Mouse (Mus musculus) retina, postnatal 1 day (tissue): ENCODE data around the gene Etl4.

ENCODE experiments used
- DNase-seq: peaks from one replicate; pipeline ENCODE4 v3.0.0-alpha.2; 2012

The Etl4 gene

DNA sequence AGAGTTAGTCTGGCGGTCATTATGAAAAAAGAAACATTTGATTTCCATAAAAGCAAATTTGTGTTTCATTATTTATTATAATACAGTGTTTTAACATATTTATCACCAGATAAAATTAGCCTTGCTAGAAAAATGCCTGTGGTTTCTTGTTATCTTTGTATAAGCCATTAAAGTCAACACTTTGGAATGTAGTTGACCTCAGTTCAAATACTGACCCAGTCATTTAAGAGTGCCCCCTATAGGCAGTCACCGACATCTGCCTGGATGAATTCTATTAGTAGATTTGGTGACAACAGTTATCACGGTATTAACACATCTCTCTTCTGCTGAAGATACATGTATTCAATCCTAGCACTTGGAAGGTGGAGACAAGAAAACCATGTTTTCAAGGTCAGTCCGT is 536.6 kb downstream of the Etl4 start:
- DNase-seq: no peak

DNA sequence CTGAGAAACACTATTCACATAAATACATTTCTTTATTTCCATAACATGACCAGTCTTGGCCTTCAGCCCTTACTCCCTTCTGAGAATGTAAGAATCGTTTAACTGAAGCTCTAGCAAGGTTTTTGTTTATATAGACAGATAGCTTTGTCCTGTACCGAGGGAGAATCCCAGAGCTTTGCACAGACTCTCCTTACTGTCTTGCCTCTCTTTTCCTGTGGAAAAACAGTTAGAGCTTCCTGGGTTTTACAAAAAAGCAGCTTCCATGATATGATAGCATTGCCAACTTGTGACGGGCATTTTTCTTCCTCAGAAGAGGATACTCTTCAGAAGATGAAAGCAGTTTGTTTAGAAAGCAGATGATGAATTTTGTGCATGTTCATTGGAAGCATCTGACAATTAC is 541.4 kb downstream of the Etl4 start:
- DNase-seq: no peak

DNA sequence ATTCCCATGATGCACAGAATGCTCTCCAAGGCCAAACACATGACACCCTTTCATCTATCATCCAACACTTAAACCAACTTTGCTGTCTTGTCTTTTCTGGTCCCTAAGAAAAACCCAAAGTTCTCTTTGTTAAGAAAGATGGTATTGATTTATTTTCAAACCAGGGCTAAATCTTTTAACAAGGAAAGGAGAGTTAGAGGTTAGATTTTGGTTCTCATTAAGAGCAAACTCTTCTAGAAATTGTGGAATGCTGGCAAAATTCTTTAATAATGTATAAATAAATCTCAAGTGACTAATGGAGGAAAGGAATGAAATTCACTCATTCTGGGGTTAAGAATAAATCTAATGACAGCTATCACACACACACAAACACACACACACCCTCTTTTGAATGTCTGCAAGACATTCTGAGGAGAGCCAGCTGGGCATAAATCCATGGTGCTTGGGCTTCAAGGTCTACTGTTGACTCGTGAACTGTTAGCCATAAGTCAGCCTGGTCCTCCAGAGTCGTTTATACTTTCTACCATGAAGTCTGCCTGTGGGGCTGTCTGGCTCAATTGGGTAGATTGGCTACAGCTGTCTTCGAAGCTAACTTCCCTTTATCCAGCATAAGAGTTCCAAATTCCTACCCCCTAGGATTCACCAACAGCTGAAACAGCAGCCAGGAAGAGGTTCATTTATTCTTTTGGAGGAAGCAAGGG is 544.1 kb downstream of the Etl4 start:
- DNase-seq: no peak

DNA sequence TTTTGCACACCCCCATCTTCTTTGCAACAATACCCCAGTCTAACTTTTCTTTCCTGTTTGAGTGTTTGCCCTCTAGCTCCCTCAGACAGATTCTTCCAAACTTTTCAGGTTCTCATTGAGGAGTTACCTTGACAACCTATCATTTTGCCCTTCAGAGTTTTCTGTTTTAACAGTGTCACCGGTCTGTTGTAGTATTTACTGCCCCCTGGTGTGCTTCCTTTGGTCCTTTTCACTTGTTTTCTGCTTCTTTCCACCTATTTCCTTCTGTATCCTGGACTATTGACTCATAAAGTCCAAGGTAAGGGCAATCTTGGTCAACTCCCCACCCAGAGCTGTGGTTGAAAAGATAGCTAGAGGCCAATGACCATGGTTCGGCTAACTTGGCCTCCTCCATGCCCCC is 569.6 kb downstream of the Etl4 start:
- no peak for DNase-seq

DNA sequence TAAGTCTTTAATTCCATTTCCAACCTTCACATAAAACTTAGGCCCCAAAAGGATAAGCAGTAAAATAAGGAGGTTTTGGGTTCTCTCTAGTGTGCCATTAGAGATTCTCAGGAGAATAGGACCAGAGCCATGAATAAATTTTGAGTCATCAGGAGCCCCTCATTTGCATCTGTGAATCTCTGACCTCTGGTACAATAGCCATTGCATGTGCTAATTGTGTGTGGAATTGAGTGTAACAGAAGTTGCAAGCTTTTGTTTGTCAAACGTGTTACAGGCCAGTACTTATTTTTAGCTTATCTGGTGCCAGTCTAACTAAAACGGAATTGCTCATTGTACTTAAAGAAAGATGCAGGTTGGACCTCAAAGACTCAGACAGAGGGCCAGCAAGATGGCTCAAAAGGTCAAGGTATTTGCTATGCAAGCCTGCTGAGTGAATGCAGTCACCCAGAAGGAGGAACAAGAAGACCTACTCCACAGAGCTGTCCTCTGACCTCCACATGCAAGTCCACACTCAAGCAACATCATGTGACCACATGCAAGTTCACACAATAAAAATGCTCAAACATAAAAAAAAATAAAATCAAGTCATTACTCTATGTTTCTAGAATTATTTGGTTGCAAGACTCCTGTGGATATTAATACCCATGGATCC is 576.7 kb downstream of the Etl4 start:
- no peak for DNase-seq

DNA sequence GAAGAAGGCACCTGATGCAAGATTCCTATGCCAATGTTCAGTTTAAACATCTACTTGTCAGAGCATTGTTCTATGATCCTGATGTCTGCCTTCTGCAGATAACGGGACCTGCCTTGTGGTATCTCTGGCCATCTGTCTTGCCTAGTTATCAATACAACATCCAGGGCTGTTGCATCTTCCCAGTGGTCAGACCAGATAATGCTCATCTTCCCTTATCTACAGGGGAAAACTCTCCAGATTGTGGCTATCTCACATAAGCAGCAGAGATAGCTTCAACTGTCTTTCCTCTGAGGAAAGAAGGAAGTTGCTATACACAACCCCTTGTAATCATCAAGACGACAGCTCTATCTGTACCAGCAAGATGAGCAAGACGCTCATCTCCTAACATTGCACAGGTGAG is 579.5 kb downstream of the Etl4 start:
- no peak for DNase-seq

DNA sequence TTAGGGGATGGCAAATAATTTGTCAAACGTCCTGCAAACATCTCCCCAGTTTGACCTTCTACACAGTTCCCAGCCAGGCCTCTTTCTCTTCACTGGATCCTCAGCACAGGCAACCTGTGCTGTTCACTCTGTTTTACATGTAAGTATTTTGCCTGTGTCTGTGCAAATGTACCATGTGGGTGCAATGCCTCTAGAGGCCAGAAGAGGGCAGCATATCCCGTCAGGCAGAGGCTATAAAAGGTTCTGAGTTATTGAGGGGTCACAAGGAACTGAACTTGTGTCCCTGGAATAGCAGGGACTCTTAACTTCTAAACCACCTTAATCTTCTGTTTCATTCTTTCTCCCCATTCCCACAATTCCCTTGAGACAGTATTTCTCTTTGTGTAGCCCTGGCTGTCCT is 582.5 kb downstream of the Etl4 start:
- DNase-seq: no peak

DNA sequence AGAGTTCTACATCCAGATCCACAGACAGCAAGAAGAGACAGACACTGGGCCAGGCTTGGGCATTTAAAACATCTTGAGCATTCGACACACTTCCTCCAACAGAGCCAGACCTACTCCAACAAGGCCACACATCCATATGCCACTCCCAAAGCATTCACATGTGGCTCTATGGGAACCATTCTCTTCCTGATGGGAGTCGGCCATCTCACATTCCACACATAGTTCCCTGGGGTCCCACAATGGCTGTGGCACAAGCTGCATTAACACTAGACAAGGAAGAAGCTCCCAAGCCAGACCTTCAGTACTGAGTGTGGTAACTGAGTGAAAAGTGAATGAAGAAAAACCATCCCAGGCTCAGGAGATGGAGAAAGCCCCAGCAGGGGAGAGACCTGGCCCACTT is 584.2 kb downstream of the Etl4 start:
- DNase-seq: no peak

DNA sequence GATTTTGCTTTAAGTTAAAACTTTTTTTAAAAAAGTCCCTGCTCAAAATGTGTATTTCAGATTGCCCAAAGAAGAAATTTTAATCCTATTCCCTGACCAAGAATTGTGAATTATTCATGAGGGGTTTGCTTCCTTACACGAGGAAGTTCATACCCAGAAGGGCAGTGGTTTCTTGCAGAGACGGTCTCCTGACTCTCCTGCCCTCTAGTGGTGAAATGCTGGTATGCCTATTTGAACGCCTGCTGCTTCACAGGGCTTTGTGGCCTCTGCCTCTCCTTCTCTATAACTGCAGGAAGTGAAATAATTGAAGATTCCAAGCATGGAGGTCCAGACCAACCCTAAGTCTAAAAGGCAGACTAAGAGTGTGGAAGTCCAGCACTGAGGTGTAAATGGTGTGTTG is 585.1 kb downstream of the Etl4 start:
- peak; percentile 82 for DNase-seq

DNA sequence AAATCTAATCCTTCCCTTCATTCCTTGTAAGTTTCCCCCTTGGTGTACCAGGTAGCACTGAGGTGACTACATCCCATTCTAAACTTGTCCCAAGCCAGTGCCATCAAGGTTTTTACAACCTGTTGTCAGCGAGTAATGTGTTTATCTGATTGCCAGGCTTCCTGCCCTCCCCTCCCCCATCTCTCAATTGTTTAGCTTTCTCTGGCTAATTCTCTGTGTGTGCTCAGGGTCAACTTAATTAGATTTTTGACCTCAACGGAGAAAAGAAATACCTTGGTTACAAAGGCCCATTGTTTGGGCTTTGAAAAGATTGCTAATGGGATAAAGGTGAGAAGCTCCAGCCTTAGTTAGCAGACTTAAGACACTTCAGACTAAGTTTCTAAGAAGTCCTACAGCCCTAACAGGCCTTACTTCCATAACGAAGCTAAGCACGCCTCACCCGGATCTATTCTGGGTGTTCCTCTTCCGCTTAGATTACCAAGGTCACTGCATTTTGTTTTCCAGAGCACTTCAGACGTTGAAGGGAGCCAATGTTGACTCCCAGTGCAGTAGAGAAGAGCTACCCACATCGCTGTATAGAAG is 586.7 kb downstream of the Etl4 start:
- peak; percentile 29 for DNase-seq

DNA sequence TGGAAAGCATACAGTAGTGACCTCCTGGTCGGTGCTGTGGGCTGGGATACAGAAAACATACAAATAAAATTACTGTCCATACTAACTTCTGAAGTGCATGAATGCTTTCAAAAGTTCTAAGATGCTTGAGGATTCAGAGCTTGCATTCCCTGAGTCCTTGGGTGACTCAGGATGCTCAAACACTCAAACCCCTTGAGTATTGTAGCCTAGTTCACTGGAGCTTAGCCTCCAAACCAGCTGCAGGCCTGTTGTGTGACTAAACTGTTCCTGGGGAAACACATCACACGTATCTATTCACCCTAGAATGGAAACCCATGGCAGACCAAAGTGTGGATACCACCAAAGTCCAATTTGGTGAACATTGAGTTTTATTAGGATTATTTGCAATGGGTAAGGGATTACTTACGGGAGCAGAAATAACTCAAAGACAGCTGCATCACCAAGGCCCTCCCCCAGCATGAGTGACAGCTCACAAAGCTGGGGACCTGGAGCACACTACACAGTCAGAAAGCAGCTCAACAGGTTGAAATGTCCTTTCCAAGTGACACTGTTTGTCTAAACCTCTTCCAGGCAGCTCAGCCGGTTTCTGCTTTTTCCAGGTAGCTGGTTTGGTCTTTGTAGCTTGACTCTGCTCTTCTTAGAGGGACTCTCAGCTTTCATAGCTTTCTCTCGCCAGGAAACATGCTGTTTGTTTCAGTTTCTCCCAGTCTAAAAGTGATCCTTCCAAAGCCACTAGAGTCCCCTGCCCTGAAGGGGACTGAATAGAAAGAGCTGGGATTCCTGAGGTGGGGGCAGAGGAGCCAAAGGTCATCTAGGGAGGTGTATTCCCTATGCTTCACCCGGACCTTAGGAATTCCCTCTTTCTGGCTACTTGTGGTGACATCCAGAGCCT is 598.5 kb downstream of the Etl4 start:
- no peak for DNase-seq

DNA sequence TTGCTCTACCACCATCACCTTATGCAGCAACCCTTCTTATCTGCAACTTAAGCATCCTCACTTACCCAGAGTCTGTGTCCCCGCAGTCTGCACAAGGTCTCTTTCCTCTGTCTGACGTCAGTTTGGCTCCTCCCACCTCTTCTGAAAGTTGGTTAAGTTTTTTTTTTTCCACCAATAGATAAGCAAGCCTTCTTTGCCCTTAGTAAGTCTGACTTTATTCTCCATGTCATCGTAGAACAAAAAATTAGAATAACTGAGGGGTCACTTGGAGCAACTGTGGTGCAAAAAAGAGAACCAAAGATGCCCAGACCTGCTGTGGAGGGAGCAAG is 599.1 kb downstream of the Etl4 start:
- no peak for DNase-seq

DNA sequence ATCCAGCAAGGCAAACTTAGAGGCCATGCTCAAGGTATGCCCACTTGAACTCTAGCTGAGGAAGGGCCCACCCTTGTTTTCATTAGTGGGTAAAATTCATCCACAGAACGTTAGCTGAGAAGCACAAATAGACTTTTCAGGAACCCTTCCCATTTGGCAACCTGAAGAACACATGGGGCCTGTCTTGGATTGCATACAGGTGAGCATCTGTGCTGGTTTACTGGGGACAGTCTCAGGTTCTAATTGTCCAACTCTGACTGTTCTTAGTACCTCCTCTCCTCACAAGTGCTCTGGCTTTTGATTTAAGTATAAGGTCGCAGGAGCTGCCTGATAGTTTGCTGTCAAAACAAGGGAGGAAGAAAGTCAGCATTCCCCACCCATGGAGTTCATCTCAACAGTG is 600.5 kb downstream of the Etl4 start:
- DNase-seq: no peak

DNA sequence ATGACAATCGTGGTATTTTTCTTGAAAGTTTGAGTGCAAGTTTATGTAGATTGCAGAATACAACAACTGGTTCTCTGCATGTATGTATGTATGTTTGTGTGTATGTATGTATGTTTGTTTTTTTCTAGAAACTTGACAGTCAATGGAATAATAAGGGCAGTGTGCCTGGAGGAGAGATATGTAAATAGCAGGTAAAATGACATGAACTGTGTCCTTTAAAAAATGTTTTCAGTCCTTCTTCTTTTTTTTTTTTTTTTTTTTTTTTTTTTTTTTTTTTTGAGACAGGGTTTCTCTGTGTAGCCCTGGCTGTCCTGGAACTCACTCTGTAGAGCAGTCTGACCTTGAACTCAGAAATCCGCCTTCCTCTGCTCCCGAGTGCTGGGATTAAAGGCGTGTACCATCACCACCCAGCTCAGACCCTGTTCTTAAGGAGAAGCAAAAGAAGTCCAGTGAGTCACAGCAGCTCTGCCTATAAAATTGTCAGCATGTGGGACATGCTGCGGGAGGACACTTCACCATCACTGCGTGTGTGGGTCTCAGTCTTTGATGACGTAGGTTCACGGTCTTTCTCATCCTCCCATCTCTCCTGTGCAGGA is 606.8 kb downstream of the Etl4 start:
- DNase-seq: no peak

DNA sequence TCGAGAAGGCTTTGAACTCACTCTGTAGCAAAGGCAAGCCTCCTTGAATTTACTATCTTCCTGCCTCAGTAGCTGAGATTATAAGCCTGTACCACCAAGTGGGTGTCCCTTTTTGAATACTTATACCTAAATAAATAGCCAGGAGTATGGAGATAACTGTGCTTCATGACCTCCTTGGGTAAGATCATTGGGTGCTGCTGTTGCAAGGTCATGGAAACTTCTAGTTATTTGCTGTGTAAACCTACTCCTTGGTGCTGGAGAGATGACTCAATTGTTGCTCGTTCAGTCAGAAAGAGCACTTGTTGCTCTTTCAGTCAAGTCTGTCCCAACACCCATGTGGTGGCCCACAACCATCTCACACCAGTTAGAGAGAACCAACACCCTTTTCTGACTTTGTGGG is 608.3 kb downstream of the Etl4 start:
- no peak for DNase-seq

DNA sequence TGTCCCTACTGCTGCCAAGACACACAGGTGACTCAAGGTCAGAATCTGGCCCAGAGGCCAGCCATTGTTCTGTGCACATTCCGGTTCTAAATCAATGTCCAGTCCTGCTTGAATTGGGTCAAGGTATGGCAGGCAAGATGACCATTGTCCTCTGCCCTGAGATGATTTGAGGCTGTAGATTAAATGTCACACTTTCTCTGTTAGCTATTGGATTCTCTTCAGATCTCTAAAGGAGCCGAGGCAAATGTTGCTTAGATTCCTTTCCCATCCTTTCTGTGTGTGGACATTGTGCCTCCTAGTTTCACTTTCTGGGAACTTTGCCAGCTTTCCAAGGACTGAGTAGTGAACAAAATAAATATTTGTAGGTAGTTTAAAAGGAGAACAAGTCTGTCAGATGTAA is 608.9 kb downstream of the Etl4 start:
- DNase-seq: peak; percentile 54

DNA sequence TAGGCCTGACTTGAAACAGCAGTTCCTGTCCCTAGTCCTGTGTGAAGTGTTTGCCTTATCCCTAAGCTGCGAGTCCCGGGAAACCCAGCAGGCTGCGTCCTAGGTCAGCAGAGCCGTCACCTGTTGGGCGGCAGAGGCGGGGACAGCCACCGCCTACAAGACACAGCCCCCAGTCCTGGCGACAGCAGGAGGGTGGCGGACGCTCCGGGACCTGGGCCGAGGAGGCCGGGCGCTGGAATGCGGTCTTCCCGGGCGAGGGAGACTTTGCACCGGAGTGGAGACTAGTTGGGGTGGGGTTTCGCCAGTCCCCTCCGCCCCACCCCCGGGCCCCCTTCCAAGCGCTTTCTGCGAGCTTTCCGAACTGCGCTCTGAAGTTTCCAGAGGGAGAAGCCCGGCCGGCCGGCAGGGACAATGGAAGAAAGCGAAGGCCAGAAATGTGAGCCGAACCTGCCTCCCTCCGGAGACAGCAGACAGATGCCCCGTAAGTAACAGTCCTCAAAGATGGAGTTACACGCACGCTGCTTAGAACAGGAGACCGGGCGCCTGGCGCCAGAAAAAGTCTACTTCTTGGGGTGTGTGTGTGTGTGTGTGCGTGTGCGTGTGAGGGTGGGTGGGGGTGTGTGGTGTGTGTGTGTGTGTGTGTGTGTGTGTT is 610.0 kb downstream of the Etl4 start:
- peak; percentile 71 for DNase-seq

DNA sequence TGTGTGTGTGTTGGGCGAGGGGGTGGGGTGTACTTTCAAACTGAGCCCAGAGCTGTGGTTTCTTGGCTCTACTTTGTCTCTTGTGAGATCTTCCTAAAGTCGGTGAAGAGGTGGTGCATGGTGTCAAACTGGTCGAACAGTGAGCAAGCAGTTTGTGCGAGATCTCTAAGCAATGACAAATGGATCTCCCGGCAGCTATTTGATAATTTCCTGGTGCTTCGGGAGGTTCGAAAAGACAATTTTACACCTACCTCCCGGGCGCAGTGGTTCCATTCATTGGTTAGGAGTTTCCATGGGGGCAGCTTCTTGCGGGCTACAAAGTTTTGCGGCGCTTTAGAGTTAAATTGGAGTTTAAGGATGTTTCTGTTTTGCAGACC is 610.5 kb downstream of the Etl4 start:
- no peak for DNase-seq

DNA sequence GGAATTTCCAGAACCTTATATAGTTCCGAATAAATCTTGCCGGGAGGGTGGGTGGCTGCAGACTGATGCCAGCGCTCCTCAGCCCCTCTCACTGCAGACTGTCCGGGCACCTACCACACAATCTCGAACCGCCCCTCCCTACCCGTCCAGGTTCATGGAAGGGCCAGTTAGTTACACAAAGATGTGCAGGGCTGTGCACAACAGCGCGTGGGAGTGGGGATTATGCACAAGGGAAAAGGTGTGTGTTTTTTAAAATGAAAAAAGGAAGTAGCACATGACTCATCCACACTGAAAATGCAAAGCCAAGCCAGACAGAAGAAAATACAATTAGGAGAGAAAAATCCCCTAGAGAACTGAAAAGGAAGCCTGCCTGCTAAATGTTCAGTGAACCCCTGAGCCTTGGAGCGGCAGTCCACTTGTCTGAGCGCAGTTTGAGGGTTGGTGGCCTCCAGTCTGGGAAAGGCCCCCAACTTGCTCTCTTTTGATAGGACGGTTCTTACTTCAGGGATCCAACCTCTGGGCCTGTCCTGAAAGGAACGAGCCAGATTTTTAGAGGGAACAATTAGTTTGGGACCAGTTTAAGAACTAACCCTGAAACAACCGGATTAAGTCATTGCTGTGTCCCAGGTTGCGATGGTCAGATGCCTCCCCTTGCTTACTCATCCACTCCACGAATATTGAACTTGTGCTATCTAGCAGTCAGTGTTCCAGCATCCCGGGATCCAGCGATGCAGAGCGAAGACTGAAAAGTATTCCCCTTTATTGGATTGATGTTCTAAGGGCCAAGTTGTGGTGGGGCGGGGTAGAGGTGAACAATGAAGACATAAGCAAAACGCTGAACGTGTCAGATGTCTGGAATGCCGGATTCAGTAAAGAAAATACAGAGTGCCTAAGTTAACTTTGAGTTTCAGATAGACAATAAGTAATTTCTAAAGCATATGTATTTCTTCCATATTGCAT is 611.3 kb downstream of the Etl4 start:
- peak; percentile 41 for DNase-seq

DNA sequence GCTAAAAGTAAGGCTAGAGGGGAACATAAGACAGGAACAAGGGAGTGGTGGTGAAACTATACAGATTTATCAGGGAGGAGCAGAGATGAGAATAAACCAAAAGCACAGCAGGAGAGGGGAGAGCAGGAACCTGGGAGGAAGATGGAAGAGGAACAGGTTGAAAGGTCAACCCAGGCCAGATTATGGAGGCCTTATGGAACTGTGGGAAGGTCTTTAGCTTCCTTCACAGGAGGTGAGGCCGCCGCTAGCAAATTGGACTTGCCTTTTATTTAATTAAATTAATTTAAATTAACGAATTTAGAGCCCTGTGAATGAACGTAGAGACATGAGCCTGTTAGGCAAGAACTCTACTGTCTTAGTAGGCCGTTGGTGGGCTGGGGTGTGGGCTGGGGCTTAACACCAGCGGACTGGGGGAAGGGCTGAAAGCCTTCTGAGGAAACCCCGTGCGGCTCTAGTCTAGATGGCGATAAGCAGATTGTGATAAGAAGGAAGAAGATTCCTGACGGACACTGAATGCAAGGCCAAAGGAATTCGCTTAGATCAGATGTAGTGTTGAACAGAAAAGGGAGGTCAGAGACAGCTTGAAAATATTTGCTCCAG is 612.2 kb downstream of the Etl4 start:
- DNase-seq: peak; percentile 61

DNA sequence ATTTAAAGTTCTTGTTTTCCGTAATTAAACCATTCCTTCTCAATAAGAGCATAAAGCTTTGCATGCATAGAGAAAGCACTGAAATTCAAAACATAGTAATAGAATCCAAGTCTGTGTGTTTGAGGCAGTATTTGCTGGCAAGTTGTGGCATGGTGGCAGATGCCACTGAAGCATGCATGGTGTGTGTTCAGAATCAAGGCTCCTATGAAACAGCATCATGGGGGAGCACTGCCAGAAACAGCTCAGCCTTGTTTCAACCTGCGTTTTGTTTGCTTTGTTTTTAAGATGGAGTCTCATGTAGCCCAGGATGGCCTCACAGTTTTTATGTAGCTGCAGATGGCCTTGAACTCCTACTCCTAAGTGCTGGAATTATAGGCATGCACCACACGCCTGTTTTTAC is 614.1 kb downstream of the Etl4 start:
- no peak for DNase-seq
